In the genomic region with DNA sequence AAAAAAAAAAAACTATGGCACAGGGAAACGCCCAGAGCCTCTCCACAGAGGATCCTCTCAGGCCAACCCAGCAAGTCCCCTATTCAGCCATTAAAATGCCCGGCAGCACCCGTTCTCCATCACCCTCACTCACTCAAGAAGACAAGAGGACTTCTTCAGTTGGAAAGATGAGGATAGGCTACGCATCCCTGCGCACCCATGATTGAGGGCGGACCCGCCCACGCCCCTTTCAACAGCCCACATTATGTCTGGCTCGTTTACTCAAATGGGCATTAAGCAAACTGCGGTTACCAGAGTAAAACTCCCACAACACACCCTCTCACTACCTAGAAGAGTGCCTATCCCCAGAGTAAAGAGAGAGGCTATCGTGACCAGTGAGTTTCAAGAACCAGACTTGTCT, we compare ENCODE assay signal across 9 mouse cellular contexts. TPM values are rescaled to one million over a fixed set of nuclear protein-coding genes. Genes with fewer than 3 reads are reported as not detected.
DNase-seq lines count a peak whose midpoint lies in the region; ATAC-seq and TF ChIP-seq lines count a peak whose summit lies in the region.
"Had no signal": no experiment of that assay in that cellular context is flagged by ENCODE, and none has a peak within 500 bp of the region (broad histone marks: within the 10 kb centered on the region; RNA-seq: fewer than 3 reads in every experiment).

No protein-coding gene starts in this region.

- peak overlapping the region; percentile 96 for H3K4me2 ChIP-seq in lung, embryonic 15.5 days
- peak overlapping the region; percentile 95 for H3K4me2 ChIP-seq in forebrain, embryonic 11.5 days (ENCODE audit: low read depth, low read length, severe bottlenecking)
- H3K4me2 ChIP-seq in hindbrain, embryonic 16.5 days (ENCODE audit: low read length): peak overlapping the region; percentile 90
- H3K4me2 ChIP-seq in neural tube, embryonic 13.5 days: peak overlapping the region; percentile 92

- peaks cover 12% of the 10 kb centered on the region for H3K4me1 ChIP-seq in lung, embryonic 15.5 days
- H3K4me1 ChIP-seq in forebrain, embryonic 11.5 days (replicated peaks; ENCODE audit: control insufficient read depth, insufficient read depth, low read length): no peaks in the 10 kb centered on the region
- H3K4me1 ChIP-seq in hindbrain, embryonic 16.5 days (ENCODE audit: control insufficient read depth, insufficient read depth, low read depth, low read length): no peaks in the 10 kb centered on the region; the same call in 1 of the 2 replicates
- H3K4me1 ChIP-seq in neural tube, embryonic 13.5 days (replicated peaks): peaks cover 13% of the 10 kb centered on the region

- peak overlapping the region; percentile 44; the same call in 1 of the 2 replicates for H3K4me3 ChIP-seq in lung, embryonic 15.5 days
- H3K4me3 ChIP-seq in forebrain, embryonic 11.5 days (ENCODE audit: low read depth, low read length): no peak overlapping the region
- H3K4me3 ChIP-seq in hindbrain, embryonic 16.5 days (ENCODE audit: low read length): peak overlapping the region; percentile 49
- H3K4me3 ChIP-seq in neural tube, embryonic 13.5 days: peak overlapping the region; percentile 48
- H3K4me3 ChIP-seq in gastrocnemius, adult 2 months: no peak overlapping the region

- TF ChIP-seq CTCF in gastrocnemius, adult 2 months (IDR thresholded peaks at IDR 0.05): no peak

- H3K27me3 ChIP-seq in lung, embryonic 15.5 days: peaks cover 9% of the 10 kb centered on the region; the same call in 1 of the 2 replicates
- H3K27me3 ChIP-seq in forebrain, embryonic 11.5 days (ENCODE audit: control insufficient read depth, insufficient read depth, low read length): no peaks in the 10 kb centered on the region; the same call in 1 of the 2 replicates
- no peaks in the 10 kb centered on the region for H3K27me3 ChIP-seq in hindbrain, embryonic 16.5 days (replicated peaks; ENCODE audit: control insufficient read depth, insufficient read depth, low read length)
- H3K27me3 ChIP-seq in neural tube, embryonic 13.5 days: peaks cover 25% of the 10 kb centered on the region

- 0 out of 2 replicates have a peak overlapping the region, but pooled peaks have one; percentile 23 for H3K9ac ChIP-seq in lung, embryonic 15.5 days
- H3K9ac ChIP-seq in forebrain, embryonic 11.5 days (ENCODE audit: low read length): no peak overlapping the region
- no peak overlapping the region for H3K9ac ChIP-seq in hindbrain, embryonic 16.5 days (ENCODE audit: low read depth, low read length)
- H3K9ac ChIP-seq in neural tube, embryonic 13.5 days: no peak overlapping the region

- no peaks in the 10 kb centered on the region for H3K36me3 ChIP-seq in lung, embryonic 15.5 days
- H3K36me3 ChIP-seq in forebrain, embryonic 11.5 days (ENCODE audit: control insufficient read depth, insufficient read depth, low read length): no peaks in the 10 kb centered on the region
- H3K36me3 ChIP-seq in hindbrain, embryonic 16.5 days (ENCODE audit: control insufficient read depth, insufficient read depth, low read length): no peaks in the 10 kb centered on the region
- H3K36me3 ChIP-seq in neural tube, embryonic 13.5 days: no peaks in the 10 kb centered on the region

- no peak overlapping the region for H3K27ac ChIP-seq in lung, embryonic 15.5 days
- no peak overlapping the region for H3K27ac ChIP-seq in forebrain, embryonic 11.5 days (ENCODE audit: low read depth, low read length)
- H3K27ac ChIP-seq in hindbrain, embryonic 16.5 days (ENCODE audit: low read depth, low read length): no peak overlapping the region
- H3K27ac ChIP-seq in neural tube, embryonic 13.5 days (replicated peaks): no peak overlapping the region
- no peak overlapping the region for H3K27ac ChIP-seq in gastrocnemius, adult 2 months

- intact Hi-C loops in gastrocnemius, adult 2 months (cut with DNase I): no loop called here

- 42% methylated on average over 11 of the region's 11 CpGs for WGBS in lung, embryonic 15.5 days
- 33% methylated on average over 11 of the region's 11 CpGs for WGBS in forebrain, embryonic 11.5 days
- WGBS in hindbrain, embryonic 16.5 days: 25% methylated on average over 11 of the region's 11 CpGs
- 22% methylated on average over 11 of the region's 11 CpGs for WGBS in neural tube, embryonic 13.5 days

- no peak for DNase-seq in lung, postnatal 4 days
- DNase-seq in forebrain, embryonic 11.5 days (ENCODE audit: low spot score): peak; percentile 42
- DNase-seq in gastrocnemius, adult 2 months: no peak
- no peak for DNase-seq in embryo, embryonic 11 days
- DNase-seq: lung, adult 2 months; thymus, postnatal 36 days had no signal

- no peak for ATAC-seq in lung, embryonic 15.5 days (ENCODE audit: borderline replicate concordance, extremely low read depth, low FRiP score, low TSS enrichment)
- no peak for ATAC-seq in forebrain, embryonic 11.5 days (replicated peaks; ENCODE audit: low FRiP score)
- ATAC-seq in hindbrain, embryonic 16.5 days: 0 out of 2 replicates have a peak, but pooled peaks have one; percentile 15
- peak; percentile 60; the same call in 1 of the 2 replicates for ATAC-seq in neural tube, embryonic 13.5 days (ENCODE audit: low read depth)

- H3K9me3 ChIP-seq in lung, embryonic 15.5 days: no peaks in the 10 kb centered on the region
- H3K9me3 ChIP-seq in forebrain, embryonic 11.5 days (ENCODE audit: control insufficient read depth, low read length): no peaks in the 10 kb centered on the region
- no peaks in the 10 kb centered on the region for H3K9me3 ChIP-seq in hindbrain, embryonic 16.5 days (ENCODE audit: control insufficient read depth, low read length)
- peaks cover 4% of the 10 kb centered on the region; the same call in 1 of the 2 replicates for H3K9me3 ChIP-seq in neural tube, embryonic 13.5 days

RNA-seq across cellular contexts. Expression of gene Shc3, which starts 26.2 kb away (rescaled TPM):
- 0.16 and 0.25 TPM in 2 replicates for polyA plus RNA-seq in lung, embryonic 15.5 days (2015; fragmentation: Nextera tagmentation; extraction: Ambion mirVana)
- polyA plus RNA-seq in forebrain, embryonic 11.5 days (2014; fragmentation: Nextera tagmentation; extraction: Ambion mirVana): 8.3 and 10.7 TPM in 2 replicates
- polyA plus RNA-seq in hindbrain, embryonic 16.5 days (2015; fragmentation: Nextera tagmentation; extraction: Ambion mirVana): 4.4 and 6.9 TPM in 2 replicates
- polyA plus RNA-seq in neural tube, embryonic 13.5 days (2015; fragmentation: Nextera tagmentation; extraction: Ambion mirVana): 3.4 and 4.4 TPM in 2 replicates
- total RNA-seq in gastrocnemius, adult 2 months (2021): 1 to 10 TPM in 1 of 2 experiments, under 1 TPM in 1; 0.59 to 1.4 TPM

RNA-seq across cellular contexts. Expression of gene Cks2, which starts 49.6 kb away (rescaled TPM):
- polyA plus RNA-seq in lung, embryonic 15.5 days (2015; fragmentation: Nextera tagmentation; extraction: Ambion mirVana): 341 and 380 TPM in 2 replicates
- 415 and 452 TPM in 2 replicates for polyA plus RNA-seq in forebrain, embryonic 11.5 days (2014; fragmentation: Nextera tagmentation; extraction: Ambion mirVana)
- polyA plus RNA-seq in hindbrain, embryonic 16.5 days (2015; fragmentation: Nextera tagmentation; extraction: Ambion mirVana): 49.7 and 50.1 TPM in 2 replicates
- 62.6 and 81.4 TPM in 2 replicates for polyA plus RNA-seq in neural tube, embryonic 13.5 days (2015; fragmentation: Nextera tagmentation; extraction: Ambion mirVana)
- not detected for total RNA-seq in gastrocnemius, adult 2 months (2021)

RNA-seq across cellular contexts. Expression of gene Secisbp2, which starts 56.1 kb away (rescaled TPM):
- polyA plus RNA-seq in lung, embryonic 15.5 days (2015; fragmentation: Nextera tagmentation; extraction: Ambion mirVana): 23.9 and 31.1 TPM in 2 replicates
- polyA plus RNA-seq in forebrain, embryonic 11.5 days (2014; fragmentation: Nextera tagmentation; extraction: Ambion mirVana): 26.0 and 26.6 TPM in 2 replicates
- 27.4 and 28.6 TPM in 2 replicates for polyA plus RNA-seq in hindbrain, embryonic 16.5 days (2015; fragmentation: Nextera tagmentation; extraction: Ambion mirVana)
- 30.4 and 38.1 TPM in 2 replicates for polyA plus RNA-seq in neural tube, embryonic 13.5 days (2015; fragmentation: Nextera tagmentation; extraction: Ambion mirVana)
- total RNA-seq in gastrocnemius, adult 2 months (2021): 10 to 100 TPM; 11.1 to 11.7 TPM

Comparison
In these comparisons a context has a peak if more than half of its experiments do, and no peak if none do; other contexts are left out.
1. ATAC-seq: peak in hindbrain, embryonic 16.5 days (single experiment) and neural tube, embryonic 13.5 days (single experiment); none in lung, embryonic 15.5 days (single experiment) and forebrain, embryonic 11.5 days (single experiment).
2. H3K4me3 ChIP-seq: peak in lung, embryonic 15.5 days (single experiment), hindbrain, embryonic 16.5 days (single experiment) and neural tube, embryonic 13.5 days (single experiment); none in forebrain, embryonic 11.5 days (single experiment) and gastrocnemius, adult 2 months (single experiment).
3. Peak in every context shown above with its lines, with median percentiles within 50 percentile points of each other: H3K4me2 ChIP-seq.